ENCODE assay signal across 18 mouse cellular contexts in the genomic region with DNA sequence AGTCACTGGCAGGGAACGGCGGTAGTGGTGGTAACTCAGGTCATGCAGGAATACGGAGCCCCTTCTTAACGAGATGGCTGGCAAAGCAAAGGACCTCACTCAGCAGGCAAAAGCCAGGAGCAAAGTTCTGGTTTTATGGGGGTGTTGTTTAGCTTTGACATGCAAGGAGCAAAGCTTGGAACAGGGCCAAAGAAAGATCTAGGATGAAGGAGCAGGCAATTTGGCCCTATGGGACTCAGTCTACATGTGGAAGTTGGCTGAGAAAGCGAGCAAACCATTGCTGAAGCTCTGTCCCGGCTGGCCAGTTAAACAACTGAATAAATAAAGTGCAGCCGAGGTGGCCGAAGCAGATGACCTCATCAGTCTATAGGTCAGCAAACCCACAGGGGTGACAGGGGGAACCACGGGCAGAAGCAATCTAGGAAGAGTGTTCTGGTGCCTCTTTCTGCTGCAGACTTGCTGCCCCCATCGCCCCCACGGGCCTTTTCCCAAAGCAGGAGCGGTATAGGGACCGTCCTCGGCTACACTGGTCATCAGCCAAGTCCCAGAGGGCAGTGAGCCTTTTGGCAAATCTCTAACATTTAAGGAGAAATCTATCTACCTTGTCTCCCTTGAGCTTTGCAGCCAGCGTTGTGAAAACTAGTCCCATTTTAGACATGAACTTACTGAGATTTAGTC. TPM values are rescaled to one million over a fixed set of nuclear protein-coding genes. Genes with fewer than 3 reads are reported as not detected.
A peak's percentile ranks its signal among the peaks of the same experiment; 100 is the strongest.
DNase-seq lines count a peak whose midpoint lies in the region; ATAC-seq and TF ChIP-seq lines count a peak whose summit lies in the region.
"Had no signal": no experiment of that assay in that cellular context is flagged by ENCODE, and none has a peak within 500 bp of the region (broad histone marks: within the 10 kb centered on the region; RNA-seq: fewer than 3 reads in every experiment).

No protein-coding gene starts in this region.

- H3K9ac ChIP-seq in hindbrain, embryonic 12.5 days, result no peak overlapping the region
- no peak overlapping the region for H3K9ac ChIP-seq in limb, embryonic 15.5 days
- H3K9ac ChIP-seq: midbrain, embryonic 13.5 days had no signal

- H3K36me3 ChIP-seq in hindbrain, embryonic 10.5 days, result no peaks in the 10 kb centered on the region
- no peaks in the 10 kb centered on the region for H3K36me3 ChIP-seq in hindbrain, embryonic 12.5 days
- H3K36me3 ChIP-seq in limb, embryonic 15.5 days, result no peaks in the 10 kb centered on the region
- H3K36me3 ChIP-seq: midbrain, embryonic 13.5 days had no signal

- no peak overlapping the region for H3K27ac ChIP-seq in hindbrain, embryonic 10.5 days
- no peak overlapping the region for H3K27ac ChIP-seq in hindbrain, embryonic 12.5 days
- H3K27ac ChIP-seq in limb, embryonic 15.5 days, result no peak overlapping the region
- no peak overlapping the region for H3K27ac ChIP-seq in layer of hippocampus, adult 2 months
- H3K27ac ChIP-seq: midbrain, embryonic 13.5 days; stomach, postnatal 0 days had no signal

- H3K9me3 ChIP-seq in hindbrain, embryonic 10.5 days, result no peaks in the 10 kb centered on the region
- no peaks in the 10 kb centered on the region for H3K9me3 ChIP-seq in hindbrain, embryonic 12.5 days (replicated peaks)
- H3K9me3 ChIP-seq in limb, embryonic 15.5 days, result no peaks in the 10 kb centered on the region
- H3K9me3 ChIP-seq: midbrain, embryonic 13.5 days had no signal

- no peak overlapping the region for H3K4me2 ChIP-seq in hindbrain, embryonic 12.5 days (replicated peaks)
- 0 out of 2 replicates have a peak overlapping the region, but pooled peaks have one; percentile 1 for H3K4me2 ChIP-seq in limb, embryonic 15.5 days
- H3K4me2 ChIP-seq: midbrain, embryonic 13.5 days had no signal

- TF ChIP-seq CTCF in layer of hippocampus, adult 2 months (conservative IDR thresholded peaks at IDR 0.05), result no peak

- intact Hi-C loops in gastrocnemius, postnatal 36 days (cut with DNase I), result no loop called here

- H3K4me1 ChIP-seq in hindbrain, embryonic 10.5 days (replicated peaks), result peaks cover 42% of the 10 kb centered on the region
- peaks cover 17% of the 10 kb centered on the region for H3K4me1 ChIP-seq in hindbrain, embryonic 12.5 days
- peaks cover 37% of the 10 kb centered on the region for H3K4me1 ChIP-seq in limb, embryonic 15.5 days

- 39% methylated on average over 15 of the region's 15 CpGs for WGBS in hindbrain, embryonic 10.5 days
- 35% methylated on average over 15 of the region's 15 CpGs for WGBS in hindbrain, embryonic 12.5 days
- WGBS in limb, embryonic 15.5 days, result 22% methylated on average over 15 of the region's 15 CpGs

- ATAC-seq in hindbrain, embryonic 12.5 days (ENCODE audit: low FRiP score), result no peak
- ATAC-seq in limb, embryonic 15.5 days (ENCODE audit: insufficient number of reproducible peaks, low FRiP score, low TSS enrichment, low read depth), result no peak
- ATAC-seq: CD4-positive, CD25-positive, alpha-beta regulatory T cell, adult 4 months; midbrain, embryonic 13.5 days; Patski had no signal

- H3K4me3 ChIP-seq in hindbrain, embryonic 10.5 days, result no peak overlapping the region
- no peak overlapping the region for H3K4me3 ChIP-seq in hindbrain, embryonic 12.5 days
- no peak overlapping the region for H3K4me3 ChIP-seq in limb, embryonic 15.5 days
- no peak overlapping the region for H3K4me3 ChIP-seq in layer of hippocampus, adult 2 months
- H3K4me3 ChIP-seq: midbrain, embryonic 13.5 days had no signal

- H3K27me3 ChIP-seq in hindbrain, embryonic 10.5 days (ENCODE audit: insufficient read depth, poor library complexity, severe bottlenecking), result peaks cover 75% of the 10 kb centered on the region
- peaks cover 61% of the 10 kb centered on the region for H3K27me3 ChIP-seq in hindbrain, embryonic 12.5 days
- H3K27me3 ChIP-seq in limb, embryonic 15.5 days, result peaks cover 14% of the 10 kb centered on the region
- H3K27me3 ChIP-seq: Patski had no signal

- peak; percentile 24 for DNase-seq in hindbrain, embryonic 10.5 days (ENCODE audit: low spot score)
- peak; percentile 46 for DNase-seq in testis, postnatal 10 days (ENCODE audit: low spot score)
- DNase-seq in testis, postnatal 14 days (ENCODE audit: low spot score), result no peak
- DNase-seq in gastrocnemius, postnatal 36 days, result no peak
- DNase-seq in layer of hippocampus, adult 2 months (ENCODE audit: low spot score in 2 of 2), result no peak
- DNase-seq: adrenal gland, adult 2 months; kidney, postnatal 36 days; right cerebral cortex, postnatal 4 days had no signal

RNA-seq across cellular contexts. Expression of a gene that starts 14.0 kb away (rescaled TPM):
- not detected in 2 replicates for polyA plus RNA-seq in hindbrain, embryonic 10.5 days (2016; fragmentation: Nextera tagmentation; extraction: Ambion mirVana)
- polyA plus RNA-seq in hindbrain, embryonic 12.5 days (2016; fragmentation: Nextera tagmentation; extraction: Ambion mirVana), result not detected in 2 replicates
- polyA plus RNA-seq in limb, embryonic 15.5 days (2015; fragmentation: Nextera tagmentation; extraction: Ambion mirVana), result not detected in 2 replicates
- total RNA-seq in gastrocnemius, postnatal 36 days (2021), result not detected
- not detected for total RNA-seq in layer of hippocampus, adult 2 months (2021)
- total RNA-seq: adrenal gland, adult 2 months; gastrocnemius, adult 8-10 months; left cerebral cortex, postnatal 14 days had no signal
- polyA plus RNA-seq: adrenal gland, adult 2 months; CD4-positive, CD25-positive, alpha-beta regulatory T cell, adult 4 months; cortical plate, adult 2 months; forebrain, embryonic 11.5 days; midbrain, embryonic 13.5 days; stomach, postnatal 0 days had no signal

RNA-seq across cellular contexts. Expression of a gene that starts 39.2 kb away (rescaled TPM):
- polyA plus RNA-seq in hindbrain, embryonic 10.5 days (2016; fragmentation: Nextera tagmentation; extraction: Ambion mirVana), result 2.4 and 2.9 TPM in 2 replicates
- polyA plus RNA-seq in hindbrain, embryonic 12.5 days (2016; fragmentation: Nextera tagmentation; extraction: Ambion mirVana), result 1.9 and 2.7 TPM in 2 replicates
- 8.2 and 11.4 TPM in 2 replicates for polyA plus RNA-seq in limb, embryonic 15.5 days (2015; fragmentation: Nextera tagmentation; extraction: Ambion mirVana)
- total RNA-seq in gastrocnemius, postnatal 36 days (2021), result 10 to 100 TPM; 11.9 to 18.8 TPM
- under 1 TPM; 0.52 to 0.67 TPM for total RNA-seq in layer of hippocampus, adult 2 months (2021)
- polyA plus RNA-seq: CD4-positive, CD25-positive, alpha-beta regulatory T cell, adult 4 months had no signal

Comparison
In these comparisons a context has a peak if more than half of its experiments do, and no peak if none do; other contexts are left out.
1. DNase-seq: peak in hindbrain, embryonic 10.5 days (single experiment) and testis, postnatal 10 days (single experiment); none in testis, postnatal 14 days (single experiment), gastrocnemius, postnatal 36 days (0 of 2) and layer of hippocampus, adult 2 months (0 of 2).